Mouse (Mus musculus) intestine, postnatal 0 days (tissue): ENCODE measurements around the gene Olfr1286. TPM values are rescaled to one million over a fixed set of nuclear protein-coding genes. Genes with fewer than 3 reads are reported as not detected.

Experiments used
- ATAC-seq: fragments of 200-750 bp; cut with Nextera tagmentation; 2 replicates; pipeline ENCODE4 v1.8.0; 2017; ENCODE audit warnings: mild to moderate bottlenecking, moderate TSS enrichment, moderate library complexity
- H3K27ac ChIP-seq: fragments of 300-500 bp; sonication (generic); 2 replicates; pipeline ENCODE4 v1.5.1; 2014; ENCODE audit warnings: mild to moderate bottlenecking, low read depth, low read length, moderate library complexity
- H3K27me3 ChIP-seq: fragments of 300-500 bp; sonication (generic); replicated peaks from 2 replicates; pipeline ENCODE4 v1.6.1; 2014; ENCODE audit warnings: low read length, mixed read lengths; ENCODE audit not compliant: control insufficient read depth, insufficient read depth
- H3K36me3 ChIP-seq: fragments of 300-500 bp; sonication (generic); 2 replicates; pipeline ENCODE4 v1.6.1; 2014; ENCODE audit warnings: mild to moderate bottlenecking, moderate library complexity; ENCODE audit not compliant: control insufficient read depth, insufficient read depth
- H3K4me1 ChIP-seq: fragments of 300-500 bp; sonication (generic); replicated peaks from 2 replicates; pipeline ENCODE4 v1.6.1; 2014; ENCODE audit warnings: antibody characterized with exemption, low read length, mixed read lengths; ENCODE audit not compliant: control insufficient read depth, insufficient read depth
- H3K4me2 ChIP-seq: fragments of 300-500 bp; sonication (generic); replicated peaks from 2 replicates; pipeline ENCODE4 v1.6.1; 2014; ENCODE audit warnings: low read depth, mild to moderate bottlenecking, moderate library complexity
- H3K4me3 ChIP-seq: fragments of 300-500 bp; sonication (generic); 2 replicates; pipeline ENCODE4 v1.5.1; 2014; ENCODE audit warnings: low read depth, low read length
- H3K9ac ChIP-seq: fragments of 300-500 bp; sonication (generic); 2 replicates; pipeline ENCODE4 v1.6.1; 2014; ENCODE audit warnings: mild to moderate bottlenecking, low read depth, low read length
- H3K9me3 ChIP-seq: fragments of 300-500 bp; sonication (generic); 2 replicates; pipeline ENCODE4 v1.6.1; 2016; ENCODE audit warnings: mixed run types; ENCODE audit not compliant: control insufficient read depth
- CTCF ChIP-seq: sonication (generic); IDR thresholded peaks from 2 replicates; pipeline ENCODE4 v1.5.1; 2016; ENCODE audit warnings: low read depth, mild to moderate bottlenecking, control low read depth, antibody characterized with exemption, moderate library complexity
- WGBS: fragments of 180-500 bp; shearing (Covaris S2); extraction: QIAGEN DNeasy Blood & Tissue Kit; methylation state at CpG from one replicate; pipeline ENCODE4 v1.1.7; 2014; 5-methylcytosine and 5-hydroxymethylcytosine counted together
- polyA plus RNA-seq: library from polyadenylated mRNA; unstranded; fragments of >200 nt; fragmentation: Nextera tagmentation; extraction: Ambion mirVana; gene quantifications from 2 replicates; pipeline ENCODE4 v1.2.1, GENCODE M21; 2015

Gene Olfr1286
- polyA plus RNA-seq = not detected in 2 replicates

DNA sequence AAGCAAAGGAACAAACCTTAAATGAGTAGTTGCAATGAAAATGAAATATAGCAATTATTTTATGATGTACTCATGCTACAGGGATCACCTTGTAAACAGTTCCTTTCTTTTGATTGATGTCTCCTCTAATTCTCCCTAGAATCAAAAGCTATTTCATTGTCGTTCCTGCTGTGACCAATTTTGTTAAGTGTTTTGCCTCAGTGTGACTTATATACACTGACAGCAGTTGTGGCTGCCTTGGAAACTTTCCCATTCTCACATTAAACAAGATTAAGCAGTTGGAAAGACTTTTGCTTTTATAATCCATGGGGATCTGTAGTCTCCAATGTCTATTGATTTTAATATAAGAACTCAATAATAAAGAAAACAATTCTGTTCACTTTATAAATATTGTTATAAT lies at the start of gene Olfr1286:
Gene Olfr1286 (minus strand): TSS at position 185 of the 400 bp plus-strand sequence.
- H3K4me1 ChIP-seq = no peaks in the 10 kb centered on the region
- H3K36me3 ChIP-seq = no peaks in the 10 kb centered on the region
- 61% methylated on average over 1 of the region's 1 CpGs for WGBS
- H3K4me3 ChIP-seq = no peak within 1 kb of the TSS
- ATAC-seq = no peak
- H3K4me2 ChIP-seq = no peak within 1 kb of the TSS
- no peak within 1 kb of the TSS for H3K9ac ChIP-seq
- TF ChIP-seq CTCF = no peak
- no peaks in the 10 kb centered on the region for H3K9me3 ChIP-seq
- H3K27ac ChIP-seq = no peak within 1 kb of the TSS
- H3K27me3 ChIP-seq = no peaks in the 10 kb centered on the region

DNA sequence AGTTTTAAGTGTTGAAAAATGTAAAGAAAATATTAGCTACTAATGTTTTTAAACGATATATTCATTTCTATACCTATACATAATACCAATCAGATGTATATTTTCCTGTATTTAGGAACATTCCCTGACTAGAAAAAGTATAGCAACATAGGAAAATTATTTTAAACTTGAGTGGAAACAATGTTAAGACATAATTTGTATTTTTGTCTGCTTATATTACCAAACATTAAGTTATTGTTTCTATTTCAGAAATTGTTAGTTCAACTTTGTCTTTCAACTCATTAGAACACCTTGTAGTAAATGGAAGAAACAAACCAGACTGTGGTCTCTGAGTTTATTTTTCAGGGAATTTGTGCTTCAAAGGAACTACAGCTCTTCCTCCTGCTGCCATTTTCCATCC lies 25.9 kb upstream of the Olfr1286 start, which contains the start of gene Olfr1287:
Gene Olfr1287 (plus strand): TSS at position 301 of the 400 bp plus-strand sequence.
- H3K9ac ChIP-seq = no peak within 1 kb of the TSS
- no peaks in the 10 kb centered on the region for H3K27me3 ChIP-seq
- no peak for ATAC-seq
- H3K4me2 ChIP-seq = no peak within 1 kb of the TSS
- no peak for TF ChIP-seq CTCF
- H3K4me1 ChIP-seq = no peaks in the 10 kb centered on the region
- no peak within 1 kb of the TSS for H3K4me3 ChIP-seq
- WGBS = 62% methylated on average over 1 of the region's 1 CpGs
- 0 out of 2 replicates have a peak, but pooled peaks cover 4% of the 10 kb centered on the region for H3K9me3 ChIP-seq
- H3K27ac ChIP-seq = no peak within 1 kb of the TSS
- no peaks in the 10 kb centered on the region for H3K36me3 ChIP-seq

DNA sequence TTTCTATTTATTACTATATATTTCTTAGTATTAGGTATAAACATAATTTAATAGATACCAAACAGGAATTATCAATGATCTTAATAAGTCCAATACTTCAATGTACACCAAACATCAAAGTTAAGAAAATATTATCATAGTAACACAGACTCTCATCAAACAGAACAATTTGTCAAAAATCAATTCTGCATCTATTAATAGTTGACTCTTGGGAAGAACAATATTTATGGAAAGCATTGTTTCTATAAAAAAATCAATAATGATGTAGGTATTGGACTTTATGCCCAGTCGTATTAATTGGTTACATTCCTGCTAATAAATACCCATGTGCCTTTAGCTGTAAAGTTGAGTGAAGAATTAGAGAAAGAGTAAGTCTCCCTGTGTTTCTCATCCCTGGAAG lies 47.7 kb downstream of the Olfr1286 start, which contains the start of gene Olfr1284:
Gene Olfr1284 (plus strand): TSS at position 301 of the 400 bp plus-strand sequence.
- Histone ChIP-seq H3K4me1 (no peaks in the 10 kb centered on the region), H3K27me3 (no peaks in the 10 kb centered on the region), H3K9ac (no peak within 1 kb of the TSS), H3K4me3 (no peak within 1 kb of the TSS), H3K9me3 (no peaks in the 10 kb centered on the region), H3K4me2 (no peak within 1 kb of the TSS), H3K27ac (no peak within 1 kb of the TSS), H3K36me3 (no peaks in the 10 kb centered on the region)
- 68% methylated on average over 1 of the region's 1 CpGs for WGBS
- no peak for TF ChIP-seq CTCF
- no peak for ATAC-seq

Other genes with a start within 250 kb of the Olfr1286 start
- not detected in 2 replicates for gene 4930430A15Rik, start 193.5 kb downstream of the Olfr1286 start, polyA plus RNA-seq
- not detected in 2 replicates for gene Olfr1275, start 187.8 kb downstream of the Olfr1286 start, polyA plus RNA-seq
- gene Olfr1276, start 168.6 kb downstream of the Olfr1286 start, polyA plus RNA-seq = not detected in 2 replicates
- not detected in 2 replicates for gene Olfr1277, start 149.0 kb downstream of the Olfr1286 start, polyA plus RNA-seq
- gene Olfr1278, start 133.0 kb downstream of the Olfr1286 start, polyA plus RNA-seq = not detected in 2 replicates
- gene Olfr1279, start 122.5 kb downstream of the Olfr1286 start, polyA plus RNA-seq = not detected in 2 replicates
- not detected in 2 replicates for gene Olfr1280, start 109.1 kb downstream of the Olfr1286 start, polyA plus RNA-seq
- not detected in 2 replicates for gene Olfr1281, start 96.6 kb downstream of the Olfr1286 start, polyA plus RNA-seq
- not detected in 2 replicates for gene Olfr1282, start 87.0 kb downstream of the Olfr1286 start, polyA plus RNA-seq
- gene Olfr1283, start 56.3 kb downstream of the Olfr1286 start, polyA plus RNA-seq = not detected in 2 replicates
- not detected in 2 replicates for gene Olfr1284, start 47.6 kb downstream of the Olfr1286 start, polyA plus RNA-seq
- gene Olfr1287, start 26.0 kb upstream of the Olfr1286 start, polyA plus RNA-seq = not detected in 2 replicates
- not detected in 2 replicates for gene Olfr1288, start 51.0 kb upstream of the Olfr1286 start, polyA plus RNA-seq
- gene Olfr1289, start 57.7 kb upstream of the Olfr1286 start, polyA plus RNA-seq = not detected in 2 replicates
- not detected in 2 replicates for gene Olfr1290, start 70.7 kb upstream of the Olfr1286 start, polyA plus RNA-seq
- gene Olfr1291-ps1, start 74.1 kb upstream of the Olfr1286 start, polyA plus RNA-seq = not detected in 2 replicates
- gene Olfr1293-ps, start 102.1 kb upstream of the Olfr1286 start, polyA plus RNA-seq = not detected in 2 replicates
- gene Olfr1294, start 117.2 kb upstream of the Olfr1286 start, polyA plus RNA-seq = not detected in 2 replicates
- not detected in 2 replicates for gene Olfr1295, start 146.6 kb upstream of the Olfr1286 start, polyA plus RNA-seq
- not detected in 2 replicates for gene Olfr1297, start 203.4 kb upstream of the Olfr1286 start, polyA plus RNA-seq
- not detected in 2 replicates for gene Olfr1298, start 226.1 kb upstream of the Olfr1286 start, polyA plus RNA-seq
- not detected in 2 replicates for gene Olfr1299, start 238.3 kb upstream of the Olfr1286 start, polyA plus RNA-seq